Mouse (Mus musculus) embryonic facial prominence, embryonic 15.5 days (tissue): ENCODE data around the gene Polr1c. TPM values are rescaled to one million over a fixed set of nuclear protein-coding genes. Genes with fewer than 3 reads are reported as not detected.

Experiments
- ATAC-seq: fragments of 200-750 bp; cut with Nextera tagmentation; 2 replicates; pipeline ENCODE4 v1.8.0; 2017; ENCODE audit warnings: low read depth, moderate TSS enrichment; ENCODE audit not compliant: insufficient number of reproducible peaks, low FRiP score, low TSS enrichment
- H3K27ac ChIP-seq: fragments of 300-500 bp; sonication (generic); replicated peaks from 2 replicates; pipeline ENCODE4 v1.5.1; 2015; ENCODE audit warnings: mild to moderate bottlenecking, inconsistent platforms
- H3K27me3 ChIP-seq: fragments of 300-500 bp; sonication (generic); 2 replicates; pipeline ENCODE4 v1.6.1; 2015; ENCODE audit warnings: inconsistent platforms
- H3K36me3 ChIP-seq: fragments of 300-500 bp; sonication (generic); 2 replicates; pipeline ENCODE4 v1.6.1; 2015; ENCODE audit warnings: mild to moderate bottlenecking, inconsistent platforms
- H3K4me1 ChIP-seq: fragments of 300-500 bp; sonication (generic); 2 replicates; pipeline ENCODE4 v1.6.1; 2015; ENCODE audit warnings: inconsistent platforms
- H3K4me2 ChIP-seq: fragments of 300-500 bp; sonication (generic); replicated peaks from 2 replicates; pipeline ENCODE4 v1.6.1; 2015; ENCODE audit warnings: mild to moderate bottlenecking, inconsistent platforms
- H3K4me3 ChIP-seq: fragments of 300-500 bp; sonication (generic); replicated peaks from 2 replicates; pipeline ENCODE4 v1.5.1; 2015; ENCODE audit warnings: mild to moderate bottlenecking, inconsistent platforms
- H3K9ac ChIP-seq: fragments of 300-500 bp; sonication (generic); 2 replicates; pipeline ENCODE4 v1.6.1; 2015; ENCODE audit warnings: inconsistent platforms
- H3K9me3 ChIP-seq: fragments of 300-500 bp; sonication (generic); replicated peaks from 2 replicates; pipeline ENCODE4 v1.6.1; 2016; ENCODE audit warnings: inconsistent platforms
- WGBS: fragments of 180-500 bp; shearing (Covaris S2); methylation state at CpG from one replicate; pipeline ENCODE4 v1.1.7; 2015; 5-methylcytosine and 5-hydroxymethylcytosine counted together
- polyA plus RNA-seq: library from polyadenylated mRNA; unstranded; fragments of >200 nt; fragmentation: Nextera tagmentation; extraction: Ambion mirVana; gene quantifications from 2 replicates; pipeline ENCODE4 v1.2.1, GENCODE M21; 2015

Gene Polr1c
- polyA plus RNA-seq, 1 experiment from 2014 or later: 83.1 TPM

DNA sequence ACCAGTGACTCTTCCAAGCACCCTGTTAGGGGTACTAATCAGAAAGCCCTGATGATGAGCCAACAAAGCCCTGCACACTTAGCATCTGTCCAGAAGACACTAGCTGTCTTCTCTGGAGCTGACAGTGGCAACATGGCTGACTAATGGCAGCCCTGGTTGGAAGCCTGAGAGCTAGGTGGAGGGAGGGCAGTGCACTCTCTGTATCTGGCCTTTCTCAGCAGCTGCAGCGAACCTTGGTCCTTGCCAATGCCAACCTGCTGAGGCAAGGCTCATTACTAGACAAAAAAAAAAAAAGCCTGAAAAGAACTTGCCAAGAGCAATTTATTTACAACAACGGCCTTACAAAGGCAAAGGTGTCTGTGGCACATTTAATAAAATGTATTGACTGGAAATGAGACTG lies 4.2 kb downstream of the Polr1c start:
- H3K27ac ChIP-seq: no peak overlapping the region
- H3K4me3 ChIP-seq: no peak overlapping the region
- no peak overlapping the region for H3K9ac ChIP-seq
- H3K36me3 ChIP-seq: peaks cover 77% of the 10 kb centered on the region
- ATAC-seq: no peak
- H3K9me3 ChIP-seq: no peaks in the 10 kb centered on the region
- H3K4me1 ChIP-seq: peaks cover 16% of the 10 kb centered on the region
- 83% methylated on average over 2 of the region's 2 CpGs for WGBS
- no peaks in the 10 kb centered on the region for H3K27me3 ChIP-seq
- no peak overlapping the region for H3K4me2 ChIP-seq

DNA sequence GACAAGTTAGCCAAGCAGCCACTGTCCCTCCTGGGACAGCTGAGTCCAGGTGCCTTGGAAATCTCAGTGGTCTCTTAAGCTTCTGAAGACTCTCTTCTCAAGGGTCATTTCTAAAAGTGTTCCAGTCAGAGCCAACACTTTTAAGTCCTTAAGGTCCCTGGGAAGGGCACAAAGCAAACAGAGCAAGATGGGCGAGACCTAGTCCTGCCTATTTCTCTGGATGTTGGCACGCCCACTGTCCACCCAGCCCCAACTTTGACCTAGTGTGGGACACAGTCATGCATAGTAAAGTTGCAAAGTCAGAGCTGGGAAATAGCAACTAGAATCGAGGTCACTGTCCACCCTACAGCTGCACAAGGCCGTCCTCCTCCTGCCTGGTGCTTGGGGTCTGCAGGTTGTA lies 4.9 kb downstream of the Polr1c start:
- Histone ChIP-seq H3K4me1 (peaks cover 14% of the 10 kb centered on the region), H3K27ac (no peak overlapping the region), H3K4me2 (no peak overlapping the region), H3K27me3 (no peaks in the 10 kb centered on the region), H3K9me3 (no peaks in the 10 kb centered on the region), H3K4me3 (no peak overlapping the region), H3K36me3 (peaks cover 84% of the 10 kb centered on the region), H3K9ac (no peak overlapping the region)
- no peak for ATAC-seq
- WGBS: 83% methylated on average over 4 of the region's 4 CpGs

DNA sequence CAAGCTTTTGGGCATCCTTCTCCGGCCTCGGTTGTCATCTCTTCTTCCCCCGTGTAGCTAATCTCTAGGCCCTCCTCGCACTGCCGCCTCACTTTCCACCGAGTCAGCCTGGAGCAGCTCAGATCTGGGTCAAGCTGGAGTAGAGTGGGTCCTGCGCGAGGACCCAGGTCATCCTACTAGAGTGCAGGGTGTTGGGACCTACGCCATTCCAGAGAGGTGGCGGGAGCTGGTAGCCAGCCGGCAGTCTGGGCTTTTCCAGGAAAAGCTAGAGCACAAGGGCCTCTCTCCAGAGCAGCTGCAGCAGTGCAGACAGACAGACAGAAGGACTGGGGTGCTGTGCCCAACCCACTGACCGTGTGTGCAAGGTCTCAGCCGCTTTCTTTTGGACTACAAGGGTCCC lies 5.6 kb downstream of the Polr1c start:
- H3K4me2 ChIP-seq: no peak overlapping the region
- H3K4me3 ChIP-seq: no peak overlapping the region
- H3K27ac ChIP-seq: no peak overlapping the region
- H3K36me3 ChIP-seq: peaks cover 91% of the 10 kb centered on the region
- ATAC-seq: no peak
- 85% methylated on average over 13 of the region's 13 CpGs for WGBS
- peaks cover 14% of the 10 kb centered on the region for H3K4me1 ChIP-seq
- H3K9ac ChIP-seq: no peak overlapping the region
- no peaks in the 10 kb centered on the region for H3K9me3 ChIP-seq
- H3K27me3 ChIP-seq: no peaks in the 10 kb centered on the region

DNA sequence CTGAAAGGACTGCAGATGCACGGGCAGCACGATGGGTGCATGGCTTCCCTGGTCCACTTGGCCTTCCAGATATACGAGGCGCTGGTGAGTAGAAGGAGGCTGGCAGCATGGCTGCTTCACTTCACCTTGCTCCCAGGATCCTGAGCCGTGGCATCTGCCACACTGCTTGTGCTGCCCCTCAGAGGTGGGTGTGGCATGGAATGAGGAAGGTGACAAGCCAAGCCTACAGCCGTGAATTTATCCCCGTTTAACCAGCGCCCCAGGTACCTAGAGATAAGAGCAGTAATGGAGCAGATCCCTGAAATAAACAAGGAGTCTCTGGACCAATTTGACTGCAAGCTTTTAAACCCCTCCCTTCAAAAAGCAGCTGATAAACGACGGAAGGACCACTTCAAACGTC lies 6.4 kb downstream of the Polr1c start:
- Histone ChIP-seq H3K9ac (no peak overlapping the region), H3K4me2 (no peak overlapping the region), H3K4me3 (no peak overlapping the region), H3K27ac (no peak overlapping the region), H3K4me1 (peaks cover 7% of the 10 kb centered on the region; the same call in 1 of the 2 replicates), H3K27me3 (no peaks in the 10 kb centered on the region), H3K9me3 (no peaks in the 10 kb centered on the region), H3K36me3 (peaks cover 99% of the 10 kb centered on the region)
- no peak for ATAC-seq
- WGBS: 77% methylated on average over 11 of the region's 11 CpGs

DNA sequence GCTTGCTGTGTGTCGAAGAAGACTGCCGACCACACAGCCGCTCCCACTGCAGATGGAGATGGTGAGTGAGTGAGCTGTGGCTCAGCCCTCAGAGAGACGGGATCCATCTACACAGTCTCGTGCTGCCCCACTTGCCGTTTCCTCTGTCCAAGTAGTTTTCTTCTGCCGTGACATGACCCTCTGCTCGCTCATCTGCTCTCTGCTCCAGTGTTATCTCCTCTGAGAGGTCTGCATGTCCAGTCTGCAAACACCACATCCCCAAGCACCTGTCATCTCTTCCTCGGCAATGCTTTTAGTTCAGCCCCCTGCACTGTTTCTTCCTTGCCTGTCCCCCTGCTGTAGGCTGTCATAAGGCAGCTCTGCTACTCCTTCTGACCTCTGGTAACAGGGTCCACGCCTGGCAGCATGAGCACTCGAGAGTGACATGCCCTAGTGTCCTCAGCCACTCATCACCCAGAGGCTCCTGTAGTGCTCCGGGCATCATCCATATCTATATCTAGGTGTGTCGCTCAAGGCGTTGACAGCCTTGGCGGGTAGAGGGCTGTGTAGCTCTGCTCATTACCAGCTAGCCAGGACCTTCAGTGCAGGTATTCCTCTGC lies 8.2 kb downstream of the Polr1c start:
- WGBS: 90% methylated on average over 15 of the region's 15 CpGs
- no peak overlapping the region for H3K9ac ChIP-seq
- H3K27ac ChIP-seq: no peak overlapping the region
- H3K4me3 ChIP-seq: no peak overlapping the region
- H3K4me2 ChIP-seq: no peak overlapping the region
- peaks cover 91% of the 10 kb centered on the region for H3K36me3 ChIP-seq
- no peaks in the 10 kb centered on the region for H3K27me3 ChIP-seq
- H3K4me1 ChIP-seq: no peaks in the 10 kb centered on the region
- H3K9me3 ChIP-seq: no peaks in the 10 kb centered on the region
- no peak for ATAC-seq

DNA sequence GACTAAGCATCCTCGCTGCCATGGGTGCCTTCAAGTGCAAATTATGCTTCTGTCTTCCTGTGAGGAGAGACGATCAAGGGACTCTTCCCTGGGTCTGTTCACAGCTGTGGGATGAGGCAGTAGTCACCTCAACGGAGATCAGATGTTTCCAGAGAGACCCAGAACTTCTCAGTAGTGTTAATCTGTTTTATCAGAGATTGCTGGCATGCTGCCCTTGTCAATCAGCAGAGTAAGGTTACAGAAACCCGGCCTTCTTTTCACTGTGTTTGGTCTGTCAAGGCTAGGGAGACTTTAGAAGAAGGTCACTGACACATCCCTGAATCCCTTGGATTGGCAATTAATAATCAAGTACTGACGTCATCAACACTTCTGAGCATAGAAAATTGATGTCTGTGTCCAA lies 10.4 kb downstream of the Polr1c start:
- no peak for ATAC-seq
- Histone ChIP-seq H3K27ac (no peak overlapping the region), H3K4me3 (no peak overlapping the region), H3K4me2 (no peak overlapping the region), H3K9me3 (no peaks in the 10 kb centered on the region), H3K4me1 (no peaks in the 10 kb centered on the region), H3K9ac (no peak overlapping the region), H3K36me3 (peaks cover 88% of the 10 kb centered on the region), H3K27me3 (no peaks in the 10 kb centered on the region)
- 74% methylated on average over 5 of the region's 5 CpGs for WGBS

DNA sequence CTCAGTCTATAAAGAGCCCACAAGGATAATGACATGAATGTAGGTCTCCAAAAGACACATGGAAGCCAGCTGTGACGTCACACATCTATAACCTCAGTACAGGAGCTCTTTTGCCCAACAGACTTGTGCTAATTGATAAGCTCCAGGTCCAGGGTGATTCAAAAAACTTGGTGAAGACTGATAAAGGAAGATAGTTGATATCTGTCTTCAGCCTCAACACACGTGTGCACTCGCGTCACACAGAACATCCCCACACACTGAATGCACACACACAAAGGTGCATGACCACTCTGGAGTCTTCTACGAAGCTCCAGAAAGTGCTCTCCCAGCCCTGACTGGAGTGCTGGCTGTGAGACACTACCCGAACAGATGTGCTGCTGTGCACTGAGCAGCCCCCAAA lies 10.8 kb downstream of the Polr1c start:
- Histone ChIP-seq H3K4me1 (no peaks in the 10 kb centered on the region), H3K9me3 (no peaks in the 10 kb centered on the region), H3K4me2 (no peak overlapping the region), H3K27ac (no peak overlapping the region), H3K27me3 (no peaks in the 10 kb centered on the region), H3K4me3 (no peak overlapping the region), H3K36me3 (peaks cover 88% of the 10 kb centered on the region), H3K9ac (no peak overlapping the region)
- WGBS: 87% methylated on average over 6 of the region's 6 CpGs
- no peak for ATAC-seq

DNA sequence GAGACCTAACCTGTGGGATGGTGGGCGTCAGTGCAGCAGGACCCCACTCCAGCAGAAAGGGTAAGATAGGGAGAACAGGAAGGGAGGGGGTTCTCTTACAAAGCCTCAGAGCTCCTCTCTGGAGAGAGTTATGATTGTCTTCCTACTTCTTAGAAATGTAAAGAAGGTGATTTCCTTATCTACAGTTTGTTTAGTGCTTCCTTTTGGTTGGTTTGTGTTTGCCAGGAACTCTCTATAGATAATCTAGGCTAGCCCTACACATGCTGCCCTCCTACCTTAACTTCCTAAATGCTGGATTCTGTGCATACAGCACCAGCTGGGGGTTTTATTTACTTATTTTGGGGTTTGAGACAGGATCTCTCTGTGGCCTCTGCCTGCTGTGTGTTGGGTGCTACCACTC lies 11.8 kb downstream of the Polr1c start:
- Histone ChIP-seq H3K9ac (no peak overlapping the region), H3K27me3 (no peaks in the 10 kb centered on the region), H3K4me1 (no peaks in the 10 kb centered on the region), H3K9me3 (no peaks in the 10 kb centered on the region), H3K27ac (no peak overlapping the region), H3K4me2 (no peak overlapping the region), H3K36me3 (peaks cover 84% of the 10 kb centered on the region), H3K4me3 (no peak overlapping the region)
- WGBS: 95% methylated on average over 1 of the region's 1 CpGs
- ATAC-seq: no peak

DNA sequence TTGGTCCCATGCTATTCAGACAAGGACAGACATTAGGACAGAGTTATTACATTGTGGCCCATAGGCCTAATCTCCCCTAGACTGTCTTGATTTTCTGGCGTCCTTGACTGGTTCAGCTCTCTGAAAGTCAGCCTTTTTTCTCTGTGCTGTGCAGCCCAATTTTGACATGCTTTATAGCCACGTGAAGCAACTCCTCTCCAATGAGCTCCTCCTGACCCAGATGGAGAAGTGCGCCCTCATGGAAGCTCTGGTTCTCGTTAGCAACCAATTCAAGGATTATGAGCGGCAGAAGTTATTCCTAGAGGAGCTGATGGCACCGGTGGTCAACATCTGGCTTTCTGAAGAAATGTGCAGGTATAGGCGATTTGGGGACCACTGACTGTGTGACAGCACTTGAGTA lies 20.3 kb downstream of the Polr1c start:
- H3K4me2 ChIP-seq: no peak overlapping the region
- ATAC-seq: no peak
- no peak overlapping the region for H3K4me3 ChIP-seq
- no peak overlapping the region for H3K27ac ChIP-seq
- H3K9me3 ChIP-seq: no peaks in the 10 kb centered on the region
- WGBS: 46% methylated on average over 7 of the region's 7 CpGs
- H3K36me3 ChIP-seq: peaks cover 94% of the 10 kb centered on the region
- H3K9ac ChIP-seq: no peak overlapping the region
- H3K4me1 ChIP-seq: no peaks in the 10 kb centered on the region
- no peaks in the 10 kb centered on the region for H3K27me3 ChIP-seq

DNA sequence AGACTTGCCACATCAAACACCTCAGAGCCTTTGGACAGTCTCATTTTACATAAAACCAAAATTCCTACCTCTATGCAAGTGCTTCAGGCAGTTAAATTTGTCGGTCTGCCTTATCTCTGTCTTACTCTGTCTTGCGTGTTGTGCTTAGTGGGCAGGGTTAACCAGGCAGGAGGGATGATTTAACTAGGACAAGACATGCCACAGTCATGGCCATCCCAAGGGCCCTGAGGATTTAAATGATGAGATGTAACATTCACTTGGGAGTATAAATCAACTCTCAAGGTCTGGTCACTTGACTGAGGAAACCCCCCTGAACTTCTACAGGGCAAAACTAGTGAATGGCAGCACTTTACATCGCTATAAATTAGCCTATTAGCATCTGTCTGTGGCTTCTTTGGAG lies 26.3 kb downstream of the Polr1c start:
- no peak for ATAC-seq
- Histone ChIP-seq H3K4me3 (no peak overlapping the region), H3K9me3 (no peaks in the 10 kb centered on the region), H3K4me1 (no peaks in the 10 kb centered on the region), H3K27me3 (no peaks in the 10 kb centered on the region), H3K4me2 (no peak overlapping the region), H3K36me3 (peaks cover 99% of the 10 kb centered on the region), H3K27ac (no peak overlapping the region), H3K9ac (no peak overlapping the region)
- WGBS: 78% methylated on average over 3 of the region's 3 CpGs

DNA sequence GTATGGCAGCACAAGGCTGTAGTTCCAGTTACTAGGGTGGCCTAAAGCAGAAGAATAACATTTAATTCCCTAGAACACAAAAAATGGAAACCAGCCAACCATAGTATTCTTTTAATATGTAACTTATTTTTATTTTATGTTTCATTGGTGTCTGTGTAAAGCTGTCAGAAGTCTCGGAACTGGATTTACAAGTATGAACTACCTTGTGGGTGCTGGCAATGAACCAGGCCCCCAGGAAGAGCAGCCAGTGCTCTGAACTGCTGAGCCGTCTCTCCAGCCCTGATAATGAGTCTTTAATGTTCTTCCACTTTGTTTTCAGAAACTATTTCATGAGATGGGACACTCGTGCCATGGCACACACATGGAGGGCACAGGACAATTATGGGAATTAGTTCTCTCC lies 37.3 kb downstream of the Polr1c start:
- Histone ChIP-seq H3K4me2 (no peak overlapping the region), H3K36me3 (peaks cover 87% of the 10 kb centered on the region), H3K27ac (no peak overlapping the region), H3K9me3 (no peaks in the 10 kb centered on the region), H3K4me1 (no peaks in the 10 kb centered on the region), H3K9ac (no peak overlapping the region), H3K4me3 (no peak overlapping the region), H3K27me3 (no peaks in the 10 kb centered on the region)
- WGBS: 79% methylated on average over 3 of the region's 3 CpGs
- ATAC-seq: no peak

DNA sequence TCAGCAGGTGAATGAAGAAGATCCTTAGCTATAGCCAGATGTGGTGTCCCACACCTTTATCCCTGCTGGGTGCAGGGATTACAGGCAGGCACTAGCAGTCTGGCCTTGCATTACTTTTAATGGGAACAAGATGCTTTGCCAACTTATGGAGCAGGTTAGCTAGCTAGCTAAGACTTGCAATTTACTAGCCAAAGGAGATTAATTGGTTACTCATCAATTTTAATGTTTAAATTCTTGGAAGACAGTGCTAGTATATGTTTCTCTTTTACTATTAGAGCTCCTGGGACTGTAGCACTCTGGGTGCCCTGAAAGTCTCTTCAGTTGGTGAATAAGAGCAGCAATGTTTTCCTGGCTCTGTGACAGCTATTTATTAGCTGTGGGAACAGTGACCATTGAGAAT lies 41.2 kb downstream of the Polr1c start:
- no peak for ATAC-seq
- no peak overlapping the region for H3K9ac ChIP-seq
- H3K36me3 ChIP-seq: peaks cover 63% of the 10 kb centered on the region

More for the DNA sequence above, 41.2 kb downstream of the Polr1c start:
- H3K4me2 ChIP-seq: no peak overlapping the region
- no peak overlapping the region for H3K4me3 ChIP-seq
- H3K9me3 ChIP-seq: no peaks in the 10 kb centered on the region
- no peak overlapping the region for H3K27ac ChIP-seq
- H3K4me1 ChIP-seq: peaks cover 15% of the 10 kb centered on the region
- H3K27me3 ChIP-seq: no peaks in the 10 kb centered on the region
